Mouse (Mus musculus) kidney, embryonic 14.5 days (tissue): ENCODE results near the gene Ptprd. TPM values are rescaled to one million over a fixed set of nuclear protein-coding genes. Genes with fewer than 3 reads are reported as not detected.
"Not testable (repeated sequence)": the region's sequence is repeated elsewhere in the genome, so short reads cannot be mapped to it uniquely, and the experiment has no call there.

Experiments
- ATAC-seq: fragments of 200-750 bp; cut with Nextera tagmentation; 2 replicates; pipeline ENCODE4 v1.8.0; 2017; ENCODE audit warnings: moderate number of reproducible peaks, mild to moderate bottlenecking, moderate TSS enrichment, moderate library complexity; ENCODE audit not compliant: low FRiP score, low TSS enrichment
- H3K27ac ChIP-seq: fragments of 300-500 bp; sonication (generic); 2 replicates; pipeline ENCODE4 v1.5.1; 2014; ENCODE audit warnings: low read depth, mild to moderate bottlenecking, low read length, moderate library complexity, mixed read lengths
- H3K27me3 ChIP-seq: fragments of 300-500 bp; sonication (generic); 2 replicates; pipeline ENCODE4 v1.6.1; 2014; ENCODE audit warnings: mild to moderate bottlenecking, low read length; ENCODE audit not compliant: control insufficient read depth, insufficient read depth
- H3K36me3 ChIP-seq: fragments of 300-500 bp; sonication (generic); 2 replicates; pipeline ENCODE4 v1.6.1; 2014; ENCODE audit warnings: low read length, mixed read lengths; ENCODE audit not compliant: control insufficient read depth, insufficient read depth
- H3K4me1 ChIP-seq: fragments of 300-500 bp; sonication (generic); 2 replicates; pipeline ENCODE4 v1.6.1; 2014; ENCODE audit warnings: low read length, mixed read lengths; ENCODE audit not compliant: control insufficient read depth, insufficient read depth
- H3K4me2 ChIP-seq: fragments of 300-500 bp; sonication (generic); replicated peaks from 2 replicates; pipeline ENCODE4 v1.6.1; 2014; ENCODE audit warnings: low read depth, mild to moderate bottlenecking, low read length
- H3K4me3 ChIP-seq: fragments of 300-500 bp; sonication (generic); 2 replicates; pipeline ENCODE4 v1.5.1; 2014; ENCODE audit warnings: mild to moderate bottlenecking, low read length
- H3K9ac ChIP-seq: fragments of 300-500 bp; sonication (generic); 2 replicates; pipeline ENCODE4 v1.6.1; 2014; ENCODE audit warnings: low read depth, mild to moderate bottlenecking, low read length, moderate library complexity
- H3K9me3 ChIP-seq: fragments of 300-500 bp; sonication (generic); 2 replicates; pipeline ENCODE4 v1.6.1; 2016; ENCODE audit warnings: low read length; ENCODE audit not compliant: control insufficient read depth
- WGBS: fragments of 180-500 bp; shearing (Covaris S2); extraction: QIAGEN DNeasy Blood & Tissue Kit; methylation state at CpG from one replicate; pipeline ENCODE4 v1.1.7; 2014; 5-methylcytosine and 5-hydroxymethylcytosine counted together
- polyA plus RNA-seq: library from polyadenylated mRNA; unstranded; fragments of >200 nt; fragmentation: Nextera tagmentation; extraction: Ambion mirVana; gene quantifications from 2 replicates; pipeline ENCODE4 v1.2.1, GENCODE M21; 2014

Ptprd gene
- polyA plus RNA-seq, 1 experiment from 2014 or later, result 34.8 TPM

DNA sequence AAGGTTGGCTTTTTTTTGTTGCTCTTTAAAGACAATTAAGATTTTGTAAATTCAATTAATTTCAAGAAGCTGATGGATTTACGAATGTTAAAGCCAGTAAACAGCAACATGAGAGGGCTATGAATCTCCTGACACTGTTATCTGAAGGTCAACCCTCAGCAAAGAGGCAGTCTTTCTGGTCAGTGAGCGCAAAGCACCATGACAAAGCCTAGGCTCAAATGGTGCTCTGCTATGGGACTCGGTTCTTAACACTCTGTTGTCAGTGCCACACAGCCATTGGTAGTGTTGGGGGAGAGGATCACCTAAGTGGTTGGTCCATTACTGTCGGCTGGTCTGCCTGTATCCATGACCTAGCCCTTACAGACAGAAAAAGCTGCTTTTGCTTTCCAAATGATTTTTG is 1767.0 kb downstream of the Ptprd start:
- Histone ChIP-seq H3K4me3 (no peak overlapping the region), H3K36me3 (no peaks in the 10 kb centered on the region), H3K9me3 (no peaks in the 10 kb centered on the region), H3K27me3 (no peaks in the 10 kb centered on the region), H3K27ac (no peak overlapping the region), H3K4me1 (peaks cover 16% of the 10 kb centered on the region), H3K9ac (no peak overlapping the region), H3K4me2 (0 out of 2 replicates have a peak overlapping the region, but pooled peaks have one; percentile 17)
- 40% methylated on average over 4 of the region's 4 CpGs for WGBS
- no peak for ATAC-seq

DNA sequence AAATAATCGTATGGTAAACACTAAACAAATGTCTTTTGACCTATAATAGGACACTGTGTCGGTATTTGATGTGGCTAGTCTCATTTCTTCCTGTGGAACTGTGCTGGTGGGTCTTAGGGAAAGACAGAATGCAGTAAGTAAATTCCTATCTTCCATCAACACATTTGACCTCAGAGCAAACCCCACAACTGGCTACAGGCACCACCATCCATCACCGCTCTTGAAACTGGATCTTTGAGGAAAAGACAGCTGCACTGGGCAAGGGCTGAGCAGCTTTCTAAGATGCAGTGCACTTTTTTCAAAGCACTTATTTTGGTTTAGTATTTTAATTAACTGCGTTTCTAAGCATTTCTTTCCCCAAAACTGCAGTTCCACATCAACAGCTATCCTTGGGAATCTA is 1768.2 kb downstream of the Ptprd start:
- Histone ChIP-seq H3K27me3 (no peaks in the 10 kb centered on the region), H3K9ac (no peak overlapping the region), H3K27ac (no peak overlapping the region), H3K36me3 (no peaks in the 10 kb centered on the region), H3K4me1 (peaks cover 16% of the 10 kb centered on the region), H3K9me3 (no peaks in the 10 kb centered on the region), H3K4me3 (no peak overlapping the region), H3K4me2 (no peak overlapping the region)
- ATAC-seq, result no peak
- WGBS, result 39% methylated on average over 4 of the region's 4 CpGs

DNA sequence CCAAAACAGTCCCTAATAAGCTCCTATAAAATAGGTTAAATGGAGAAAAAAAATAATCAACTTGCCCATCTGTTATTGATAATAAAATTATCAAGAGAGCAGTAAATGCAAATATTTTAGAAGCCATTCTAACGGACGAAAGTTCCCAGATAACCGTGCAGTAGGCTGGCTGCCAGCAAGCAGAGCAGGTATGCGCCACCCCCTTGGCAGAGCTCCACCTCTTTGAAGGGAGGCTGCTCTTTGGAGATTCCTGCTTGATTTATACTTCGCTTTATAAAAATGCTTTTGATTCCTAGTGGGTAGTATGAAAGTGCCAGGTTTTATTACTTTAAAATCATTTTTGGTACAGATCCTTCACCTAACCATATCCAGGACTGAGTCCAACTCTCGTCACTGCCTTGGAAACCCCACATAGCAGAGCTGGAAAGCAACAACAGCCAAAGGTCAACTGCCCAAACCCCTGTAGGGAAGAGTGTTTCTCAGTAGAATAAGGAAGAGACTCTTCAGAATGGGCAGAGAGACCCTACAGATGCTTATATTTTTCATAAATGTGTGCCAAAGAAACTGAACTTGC is 1770.9 kb downstream of the Ptprd start:
- Histone ChIP-seq H3K27ac (no peak overlapping the region), H3K9me3 (no peaks in the 10 kb centered on the region), H3K4me1 (peaks cover 14% of the 10 kb centered on the region), H3K36me3 (no peaks in the 10 kb centered on the region), H3K4me3 (no peak overlapping the region), H3K9ac (no peak overlapping the region), H3K27me3 (no peaks in the 10 kb centered on the region), H3K4me2 (no peak overlapping the region)
- 41% methylated on average over 6 of the region's 6 CpGs for WGBS
- ATAC-seq, result no peak

DNA sequence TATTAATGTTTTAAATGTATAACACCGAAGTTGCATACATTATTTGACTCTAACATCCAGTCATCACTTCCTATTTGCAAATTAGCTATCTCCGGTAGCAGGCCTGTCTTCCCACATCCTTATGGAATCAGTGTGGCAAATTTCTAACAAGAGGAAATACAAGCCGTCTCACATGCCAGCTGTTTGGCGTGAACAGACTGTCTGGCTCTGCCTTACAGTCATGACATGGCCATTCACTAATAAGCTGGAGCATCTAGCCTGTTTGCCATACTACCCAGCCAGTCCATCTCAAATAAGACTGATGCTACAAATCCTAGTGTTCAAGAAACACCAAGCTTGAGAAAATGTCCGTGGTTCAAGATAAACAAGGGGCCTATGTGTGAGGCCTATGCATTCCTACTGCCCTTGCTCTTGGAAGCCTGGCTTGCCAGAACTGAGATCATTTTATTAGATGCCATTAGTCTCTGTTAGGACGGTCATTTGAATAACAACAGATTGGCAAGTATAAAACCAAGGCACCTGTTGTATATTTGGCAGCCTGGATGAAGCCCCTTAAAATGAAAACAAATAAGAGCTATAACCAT is 1773.2 kb downstream of the Ptprd start:
- Histone ChIP-seq H3K36me3 (no peaks in the 10 kb centered on the region), H3K4me1 (peaks cover 4% of the 10 kb centered on the region), H3K9ac (no peak overlapping the region), H3K4me3 (no peak overlapping the region), H3K27me3 (no peaks in the 10 kb centered on the region), H3K9me3 (no peaks in the 10 kb centered on the region), H3K27ac (no peak overlapping the region), H3K4me2 (no peak overlapping the region)
- ATAC-seq, result no peak
- 72% methylated on average over 6 of the region's 6 CpGs for WGBS

DNA sequence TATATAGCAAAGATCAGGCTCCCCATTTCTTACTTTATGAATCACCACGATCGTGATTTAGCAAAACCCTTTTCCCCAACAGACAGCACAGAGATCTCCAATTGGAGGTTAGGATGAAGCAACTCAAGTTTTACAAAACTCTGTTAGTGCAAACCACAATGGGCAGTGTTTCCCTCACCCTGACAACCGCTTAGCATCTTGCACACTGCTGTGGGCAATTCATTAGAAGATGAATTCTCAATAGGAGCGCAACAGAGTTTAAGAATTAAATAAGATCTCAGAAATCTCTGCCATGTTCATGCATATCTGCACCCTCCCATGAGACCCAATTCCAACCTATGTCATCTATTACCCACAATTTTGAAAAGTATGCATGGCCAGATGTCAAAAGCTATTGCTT is 1773.7 kb downstream of the Ptprd start:
- no peaks in the 10 kb centered on the region for H3K36me3 ChIP-seq
- 87% methylated on average over 4 of the region's 4 CpGs for WGBS
- no peak overlapping the region for H3K4me3 ChIP-seq
- no peak overlapping the region for H3K9ac ChIP-seq
- H3K27ac ChIP-seq, result no peak overlapping the region
- no peak overlapping the region for H3K4me2 ChIP-seq
- no peaks in the 10 kb centered on the region for H3K9me3 ChIP-seq
- ATAC-seq, result no peak
- H3K27me3 ChIP-seq, result no peaks in the 10 kb centered on the region
- H3K4me1 ChIP-seq, result peaks cover 4% of the 10 kb centered on the region

DNA sequence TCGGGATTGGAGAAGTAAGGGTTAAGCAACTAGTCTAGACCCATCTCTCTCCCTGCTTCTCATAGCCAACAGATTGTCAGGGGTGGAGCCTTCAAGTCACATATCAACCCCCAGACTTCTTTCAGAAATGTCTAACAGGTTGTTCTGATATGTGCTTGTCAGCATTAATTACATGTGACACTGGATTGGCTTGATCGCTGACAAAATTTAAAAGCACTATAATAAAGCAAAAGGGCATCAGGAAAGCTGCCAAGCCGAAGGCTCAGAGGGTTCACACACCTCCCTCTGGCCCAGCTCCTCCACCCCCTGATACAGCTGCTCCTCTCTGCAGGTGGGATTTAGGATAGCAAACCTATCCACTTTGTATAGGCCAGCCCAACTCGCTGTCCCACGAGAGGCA is 1775.8 kb downstream of the Ptprd start:
- Histone ChIP-seq H3K27ac (no peak overlapping the region), H3K4me2 (no peak overlapping the region), H3K4me1 (peaks cover 2% of the 10 kb centered on the region), H3K9me3 (no peaks in the 10 kb centered on the region), H3K9ac (no peak overlapping the region), H3K36me3 (no peaks in the 10 kb centered on the region), H3K4me3 (no peak overlapping the region), H3K27me3 (no peaks in the 10 kb centered on the region)
- ATAC-seq, result no peak
- WGBS, result 62% methylated on average over 5 of the region's 5 CpGs

DNA sequence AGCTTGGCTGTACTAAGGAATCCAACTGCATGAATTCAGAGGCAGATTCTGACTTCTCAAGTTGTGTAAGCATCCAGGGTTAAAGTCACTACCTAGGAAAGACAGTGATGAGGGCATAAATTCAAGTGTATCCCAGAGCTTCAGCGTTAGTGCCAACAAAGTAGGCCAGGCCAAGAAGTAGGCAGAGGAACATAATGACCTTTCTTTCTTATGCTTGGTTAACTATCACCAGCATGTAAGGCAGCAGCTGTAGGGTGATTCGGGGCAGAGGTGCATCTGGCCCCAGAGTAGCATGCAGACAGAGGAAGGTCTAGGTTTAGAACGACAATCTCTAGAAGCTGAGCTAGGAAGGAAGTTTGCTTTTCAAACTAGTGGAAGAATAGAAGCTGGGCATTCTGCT is 1782.0 kb downstream of the Ptprd start:
- H3K4me1 ChIP-seq, result no peaks in the 10 kb centered on the region
- WGBS, result 43% methylated on average over 3 of the region's 3 CpGs

DNA sequence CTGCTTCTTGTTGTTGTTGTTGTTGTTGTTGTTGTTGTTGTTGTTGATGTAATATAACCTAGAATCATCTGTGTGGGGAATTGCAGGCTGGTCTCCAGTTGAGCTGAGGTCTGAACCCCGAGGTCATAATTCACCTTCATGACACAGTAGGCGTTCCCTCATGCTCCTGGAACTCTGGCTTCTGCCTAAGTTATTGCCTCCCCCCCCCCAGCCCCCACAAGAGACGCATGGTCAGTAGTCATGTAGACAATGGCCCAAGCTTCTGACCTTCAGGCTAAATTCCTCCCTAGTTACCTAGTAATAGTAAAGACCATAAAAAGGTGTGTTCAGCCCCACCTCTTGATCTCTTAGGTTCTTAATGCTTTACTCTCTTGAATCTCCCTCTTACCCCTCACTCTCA is 1784.7 kb downstream of the Ptprd start:
- H3K4me1 ChIP-seq, H3K4me3 ChIP-seq, H3K27me3 ChIP-seq, ATAC-seq, H3K4me2 ChIP-seq, H3K9ac ChIP-seq, H3K36me3 ChIP-seq, H3K27ac ChIP-seq, H3K9me3 ChIP-seq: not testable (repeated sequence)
- WGBS, result 66% methylated on average over 3 of the region's 3 CpGs

More for the DNA sequence above, 1782.0 kb downstream of the Ptprd start:
- H3K9me3 ChIP-seq, result no peaks in the 10 kb centered on the region
- no peak overlapping the region for H3K4me2 ChIP-seq
- no peak overlapping the region for H3K9ac ChIP-seq
- H3K36me3 ChIP-seq, result no peaks in the 10 kb centered on the region
- H3K27ac ChIP-seq, result no peak overlapping the region
- ATAC-seq, result no peak
- H3K27me3 ChIP-seq, result no peaks in the 10 kb centered on the region
- H3K4me3 ChIP-seq, result no peak overlapping the region

DNA sequence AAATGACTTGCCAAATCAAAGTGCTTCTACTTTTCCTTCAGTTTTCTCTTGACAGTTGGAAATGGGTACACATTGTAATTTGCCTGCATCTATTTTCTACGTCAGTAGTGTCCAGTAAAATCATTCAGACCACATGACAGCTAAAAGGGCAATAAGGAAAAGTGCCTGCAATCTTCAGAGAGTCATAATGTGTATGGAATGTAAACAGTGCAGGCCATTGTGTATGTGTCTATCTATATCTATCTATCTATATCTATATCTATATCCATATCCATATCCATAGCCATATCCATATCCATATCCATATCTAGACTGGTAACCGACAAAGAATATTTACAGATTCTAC is 1786.6 kb downstream of the Ptprd start:
- no peak overlapping the region for H3K4me2 ChIP-seq
- no peak overlapping the region for H3K4me3 ChIP-seq
- no peaks in the 10 kb centered on the region for H3K9me3 ChIP-seq
- H3K4me1 ChIP-seq, result no peaks in the 10 kb centered on the region
- ATAC-seq, result no peak
- no peak overlapping the region for H3K9ac ChIP-seq
- no peaks in the 10 kb centered on the region for H3K27me3 ChIP-seq
- WGBS, result 86% methylated on average over 2 of the region's 2 CpGs
- no peak overlapping the region for H3K27ac ChIP-seq
- no peaks in the 10 kb centered on the region for H3K36me3 ChIP-seq
